Mouse (Mus musculus) CH12.LX (cell line): ENCODE data around the gene Tnnt2. TPM values are rescaled to one million over a fixed set of nuclear protein-coding genes. Genes with fewer than 3 reads are reported as not detected.

Source experiments
- DNase-seq: peaks from one replicate; pipeline ENCODE4 v3.0.0-alpha.2; 2013; ENCODE audit errors: extremely low read depth
- H3K27ac ChIP-seq: 2 replicates; pipeline ENCODE4 v1.5.1; 2012; ENCODE audit warnings: low read depth, mild to moderate bottlenecking, control low read depth, moderate library complexity; ENCODE audit not compliant: insufficient read depth
- H3K27me3 ChIP-seq: replicated peaks from 2 replicates; pipeline ENCODE3; 2012; ENCODE audit warnings: inconsistent platforms
- H3K36me3 ChIP-seq, 2 experiments: replicated peaks in 1 of 2; 2 replicates each; pipeline versions ENCODE3 to v1.6.1; 2012; ENCODE audit warnings: inconsistent platforms in 1 of 2, low read length in 1 of 2, mild to moderate bottlenecking in 1 of 2, mixed read lengths in 1 of 2, moderate library complexity in 1 of 2; ENCODE audit not compliant: control insufficient read depth in 1 of 2, insufficient read depth in 1 of 2
- H3K4me1 ChIP-seq, 2 experiments: 2 replicates each; pipeline ENCODE4 v1.6.1; 2012; ENCODE audit warnings: inconsistent platforms in 1 of 2, moderate library complexity in 1 of 2; ENCODE audit not compliant: insufficient read depth in 2 of 2, control insufficient read depth in 1 of 2
- H3K4me2 ChIP-seq: 2 replicates; pipeline ENCODE4 v1.6.1; 2012; ENCODE audit warnings: low read depth, mild to moderate bottlenecking, control low read depth; ENCODE audit not compliant: poor library complexity, insufficient read depth, severe bottlenecking
- H3K4me3 ChIP-seq, 3 experiments: fragments of 150-350 bp in 1 of 3; sonication (generic) in 1 of 3; replicated peaks in 1 of 3; 2 replicates each; pipeline versions ENCODE3 to v1.5.1; 2011 to 2012; ENCODE audit warnings: low read depth in 2 of 3, low read length in 2 of 3, mild to moderate bottlenecking in 2 of 3, moderate library complexity in 2 of 3, control low read depth in 1 of 3, improper control_type of control experiment in 1 of 3, inconsistent platforms in 1 of 3, mixed read lengths in 1 of 3; ENCODE audit not compliant: poor library complexity in 1 of 3
- H3K79me2 ChIP-seq: replicated peaks from 2 replicates; pipeline ENCODE4 v1.6.1; 2012; ENCODE audit warnings: mild to moderate bottlenecking, moderate library complexity; ENCODE audit not compliant: control insufficient read depth, poor library complexity, insufficient read depth, severe bottlenecking; ENCODE audit errors: extremely low read depth
- H3K9ac ChIP-seq: 2 replicates; pipeline ENCODE4 v1.6.1; 2012; ENCODE audit warnings: low read depth, mild to moderate bottlenecking, control low read depth, moderate library complexity; ENCODE audit not compliant: insufficient read depth
- H3K9me3 ChIP-seq: replicated peaks from 2 replicates; pipeline ENCODE3; 2012; ENCODE audit warnings: low read length, inconsistent platforms, mixed read lengths
- CHD2 ChIP-seq: IDR thresholded peaks from 2 replicates; pipeline ENCODE4 v1.6.1; 2011; ENCODE audit warnings: low read length, improper control_type of control experiment
- E2F4 ChIP-seq: IDR thresholded peaks from 2 replicates; pipeline ENCODE4 v1.6.1; 2011; ENCODE audit warnings: low read depth, low read length, improper control_type of control experiment; ENCODE audit not compliant: insufficient replicate concordance
- ELF1 ChIP-seq: IDR thresholded peaks from 2 replicates; pipeline ENCODE4 v1.6.1; 2014; ENCODE audit warnings: low read depth, mild to moderate bottlenecking, inconsistent platforms, low read length, improper control_type of control experiment
- GABPA ChIP-seq: IDR thresholded peaks from 2 replicates; pipeline ENCODE4 v1.6.1; 2012; ENCODE audit warnings: low read depth, low read length, improper control_type of control experiment, inconsistent platforms; ENCODE audit not compliant: insufficient replicate concordance
- JUN ChIP-seq: IDR thresholded peaks from 2 replicates; pipeline ENCODE4 v1.6.1; 2011; ENCODE audit warnings: low read depth, mild to moderate bottlenecking, low read length, improper control_type of control experiment, moderate library complexity; ENCODE audit not compliant: insufficient read depth
- JUND ChIP-seq: conservative IDR thresholded peaks from 2 replicates; pipeline ENCODE4 v1.6.1; 2011; ENCODE audit warnings: low read depth, low read length, improper control_type of control experiment
- KAT2A ChIP-seq: IDR thresholded peaks from 2 replicates; pipeline ENCODE4 v1.6.1; 2012; ENCODE audit warnings: low read length, improper control_type of control experiment, inconsistent platforms; ENCODE audit not compliant: insufficient replicate concordance
- MAFK ChIP-seq: IDR thresholded peaks from 2 replicates; pipeline ENCODE4 v1.6.1; 2011; ENCODE audit warnings: low read length, improper control_type of control experiment; ENCODE audit not compliant: insufficient replicate concordance
- MAZ ChIP-seq: IDR thresholded peaks from 2 replicates; pipeline ENCODE4 v1.6.1; 2012; ENCODE audit warnings: low read depth, mild to moderate bottlenecking, inconsistent platforms, low read length, improper control_type of control experiment, moderate library complexity
- MEF2A ChIP-seq: IDR thresholded peaks from 2 replicates; pipeline ENCODE4 v1.6.1; 2014; ENCODE audit warnings: low read depth, mild to moderate bottlenecking, inconsistent platforms, low read length, improper control_type of control experiment, borderline replicate concordance
- MXI1 ChIP-seq: IDR thresholded peaks from 2 replicates; pipeline ENCODE4 v1.6.1; 2011; ENCODE audit warnings: mild to moderate bottlenecking, low read depth, low read length, improper control_type of control experiment
- MYC ChIP-seq: IDR thresholded peaks from 2 replicates; pipeline ENCODE4 v1.6.1; 2011; ENCODE audit warnings: low read depth, mild to moderate bottlenecking, improper control_type of control experiment, low read length
- PAX5 ChIP-seq: IDR thresholded peaks from 2 replicates; pipeline ENCODE4 v1.6.1; 2012; ENCODE audit warnings: low read length, inconsistent platforms, mixed read lengths
- POLR2A ChIP-seq: IDR thresholded peaks from 2 replicates; pipeline ENCODE4 v1.6.1; 2011; ENCODE audit warnings: low read depth, mild to moderate bottlenecking, improper control_type of control experiment, low read length
- RAD21 ChIP-seq: IDR thresholded peaks from 2 replicates; pipeline ENCODE4 v1.6.1; 2011; ENCODE audit warnings: low read depth, mild to moderate bottlenecking, low read length, improper control_type of control experiment, moderate library complexity
- RCOR1 ChIP-seq: conservative IDR thresholded peaks from 2 replicates; pipeline ENCODE4 v1.6.1; 2012; ENCODE audit warnings: low read depth, mild to moderate bottlenecking, inconsistent platforms, low read length, improper control_type of control experiment
- SIN3A ChIP-seq: IDR thresholded peaks from 2 replicates; pipeline ENCODE4 v1.6.1; 2012; ENCODE audit warnings: low read length, improper control_type of control experiment, inconsistent platforms
- SMC3 ChIP-seq: IDR thresholded peaks from 2 replicates; pipeline ENCODE4 v1.6.1; 2011; ENCODE audit warnings: low read depth, low read length, improper control_type of control experiment
- TBP ChIP-seq: conservative IDR thresholded peaks from 2 replicates; pipeline ENCODE4 v1.6.1; 2011; ENCODE audit warnings: low read depth, low read length, improper control_type of control experiment
- TCF12 ChIP-seq: IDR thresholded peaks from 2 replicates; pipeline ENCODE4 v1.6.1; 2014; ENCODE audit warnings: low read depth, mild to moderate bottlenecking, inconsistent platforms, low read length, improper control_type of control experiment
- UBTF ChIP-seq: IDR thresholded peaks from 2 replicates; pipeline ENCODE4 v1.6.1; 2012; ENCODE audit warnings: low read depth, mild to moderate bottlenecking, inconsistent platforms, low read length, improper control_type of control experiment, moderate library complexity
- USF1 ChIP-seq: IDR thresholded peaks from 2 replicates; pipeline ENCODE4 v1.6.1; 2014; ENCODE audit warnings: low read depth, mild to moderate bottlenecking, inconsistent platforms, low read length, improper control_type of control experiment
- ZC3H11A ChIP-seq: IDR thresholded peaks from 2 replicates; pipeline ENCODE4 v1.6.1; 2012; ENCODE audit warnings: low read depth, mild to moderate bottlenecking, inconsistent platforms, low read length, improper control_type of control experiment
- ZKSCAN1 ChIP-seq: IDR thresholded peaks from 2 replicates; pipeline ENCODE4 v1.6.1; 2012; ENCODE audit warnings: low read depth, inconsistent platforms, low read length, improper control_type of control experiment, borderline replicate concordance
- ZNF384 ChIP-seq: IDR thresholded peaks from 2 replicates; pipeline ENCODE4 v1.6.1; 2012; ENCODE audit warnings: low read depth, low read length, improper control_type of control experiment, inconsistent platforms
- dilution Hi-C: fragments of 300-500 bp; cut with MboI; formaldehyde crosslinking; loops from 2 replicates; pipeline ENCODE4 v1.14.3; 2020; ENCODE audit warnings: low sequenced_read_pairs; ENCODE audit not compliant: extremely low pct_unique_long_range_greater_than_20kb, extremely low pct_ligation_motif_present
- in situ Hi-C: fragments of 300-500 bp; cut with MboI; formaldehyde crosslinking; loops from 3 replicates; pipeline ENCODE4 v1.14.3; 2019; ENCODE audit warnings: low sequenced_read_pairs, low pct_ligation_motif_present, low pct_unique_long_range_greater_than_20kb, mixed read lengths
- polyA plus RNA-seq: library from polyadenylated mRNA; unstranded; fragments of >175 nt; gene quantifications from 2 replicates; pipeline ENCODE4 v1.2.1, GENCODE M21; 2012; ENCODE audit warnings: low read depth; ENCODE audit not compliant: insufficient read length
- total RNA-seq, 2 experiments: library from RNA; depleted of rRNA; stranded (reverse); fragments of 300-350 nt in 1 of 2; fragments of >200 nt in 1 of 2; gene quantifications; 2 replicates each; pipeline ENCODE4 v1.2.3; 2012 to 2014

Tnnt2 gene
- total and polyA plus RNA-seq, 3 experiments, result 3.6 to 31.1 (median 8.6) TPM

DNA sequence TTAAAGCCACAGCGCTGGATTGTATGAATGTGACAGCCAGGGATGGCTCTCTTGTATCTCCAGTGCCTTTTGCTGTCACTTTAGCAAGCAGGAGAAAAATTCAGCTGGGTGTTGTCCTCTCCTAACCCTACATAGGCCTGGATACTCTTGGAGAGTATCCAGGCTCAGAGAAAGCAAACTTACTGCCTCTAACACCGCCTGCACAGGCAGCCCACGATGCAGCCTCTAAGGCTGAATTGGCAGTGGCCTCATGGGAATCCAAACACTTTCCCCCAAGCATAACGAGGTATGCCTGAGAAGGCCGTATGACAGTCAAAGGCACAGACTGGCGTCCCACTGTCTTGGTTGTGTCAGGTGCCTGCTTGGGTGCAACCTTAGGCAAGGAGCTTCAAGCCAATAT is 56.1 kb downstream of the Tnnt2 start:
- no peak overlapping the region for H3K27ac ChIP-seq
- H3K4me2 ChIP-seq, result no peak overlapping the region
- H3K27me3 ChIP-seq, result peaks cover 90% of the 10 kb centered on the region
- H3K9ac ChIP-seq, result no peak overlapping the region
- no peak overlapping the region for H3K4me3 ChIP-seq
- H3K9me3 ChIP-seq, result no peaks in the 10 kb centered on the region
- DNase-seq, result no peak
- dilution Hi-C loops, result no loop called here
- H3K36me3 ChIP-seq, result no peaks in the 10 kb centered on the region
- no peaks in the 10 kb centered on the region for H3K79me2 ChIP-seq
- in situ Hi-C loops, result no loop called here
- TF ChIP-seq PAX5 (no peak), JUND (no peak), KAT2A (no peak), SIN3A (no peak), TCF12 (no peak), GABPA (no peak), MXI1 (no peak), MYC (no peak), MAZ (no peak), ZC3H11A (no peak), ZNF384 (no peak), RAD21 (no peak)
- peaks cover 0 to 2% of the 10 kb centered on the region in 2 experiments; a peak in 1 of 4 replicates for H3K4me1 ChIP-seq

GRCm38 (mm10) chr1:135892764-135893163 is 56.6 kb downstream of the Tnnt2 start:
- in situ Hi-C loops, result no loop called here
- Histone ChIP-seq H3K9ac (no peak overlapping the region), H3K4me3 (no peak overlapping the region), H3K36me3 (no peaks in the 10 kb centered on the region), H3K4me1 (peaks cover 0 to 2% of the 10 kb centered on the region in 2 experiments; a peak in 1 of 4 replicates), H3K27me3 (peaks cover 93% of the 10 kb centered on the region), H3K79me2 (no peaks in the 10 kb centered on the region), H3K27ac (no peak overlapping the region), H3K4me2 (no peak overlapping the region), H3K9me3 (no peaks in the 10 kb centered on the region)
- no peak for DNase-seq
- dilution Hi-C loops, result no loop called here
- no peak for TF ChIP-seq SMC3
- peak; percentile 80 for TF ChIP-seq MAFK

GRCm38 (mm10) chr1:135893377-135893776 is 57.2 kb downstream of the Tnnt2 start:
- Histone ChIP-seq H3K79me2 (no peaks in the 10 kb centered on the region), H3K4me3 (no peak overlapping the region), H3K27ac (no peak overlapping the region), H3K36me3 (no peaks in the 10 kb centered on the region), H3K27me3 (peaks cover 93% of the 10 kb centered on the region)
- TF ChIP-seq MAZ (no peak), UBTF (no peak), GABPA (no peak), ZKSCAN1 (no peak), JUN (no peak), KAT2A (no peak), RCOR1 (no peak), E2F4 (no peak), TBP (no peak), MAFK (no peak), ZC3H11A (no peak), ELF1 (no peak), USF1 (no peak), POLR2A (no peak), MEF2A (no peak), MXI1 (no peak), RAD21 (no peak), CHD2 (no peak)
- TF ChIP-seq, all 38 proteins: peak for 0
- peaks cover 0 to 2% of the 10 kb centered on the region in 2 experiments; a peak in 1 of 4 replicates for H3K4me1 ChIP-seq
- H3K9ac ChIP-seq, result no peak overlapping the region
- no peak overlapping the region for H3K4me2 ChIP-seq
- no peak for DNase-seq
- in situ Hi-C loops, result no loop called here
- dilution Hi-C loops, result no loop called here
- no peaks in the 10 kb centered on the region for H3K9me3 ChIP-seq
